Mouse (Mus musculus) bone marrow macrophage, adult 2 months (primary cell): ENCODE measurements around the gene Pga5. TPM values are rescaled to one million over a fixed set of nuclear protein-coding genes. Genes with fewer than 3 reads are reported as not detected.

ENCODE experiments used
- H3K27ac ChIP-seq: 2 replicates; pipeline ENCODE4 v1.5.1; 2012; ENCODE audit warnings: low read depth, low read length; ENCODE audit not compliant: insufficient read depth
- H3K4me1 ChIP-seq: 2 replicates; pipeline ENCODE4 v1.6.1; 2012; ENCODE audit warnings: low read length; ENCODE audit not compliant: control insufficient read depth, insufficient read depth
- H3K4me3 ChIP-seq: 2 replicates; pipeline ENCODE4 v1.5.1; 2012; ENCODE audit warnings: mild to moderate bottlenecking, low read length, moderate library complexity; ENCODE audit not compliant: insufficient read depth
- CTCF ChIP-seq: IDR thresholded peaks from 2 replicates; pipeline ENCODE4 v1.5.1; 2012; ENCODE audit warnings: low read depth, mild to moderate bottlenecking, low read length, moderate library complexity
- POLR2A ChIP-seq: IDR thresholded peaks from 2 replicates; pipeline ENCODE4 v1.6.1; 2012; ENCODE audit warnings: mild to moderate bottlenecking, low read depth, low read length, borderline replicate concordance
- polyA plus RNA-seq: library from polyadenylated mRNA; stranded (reverse); fragments of >200 nt; gene quantifications from 2 replicates; pipeline ENCODE4 v1.2.4, GENCODE M21; 2012; ENCODE audit not compliant: missing spikeins, insufficient read depth, insufficient read length

Pga5 gene
- polyA plus RNA-seq, 1 experiment: not detected

GRCm38 (mm10) chr19:10691660-10692059 is 13.8 kb upstream of the Pga5 start:
- Histone ChIP-seq H3K4me1 (peaks cover 61% of the 10 kb centered on the region), H3K27ac (peak overlapping the region; percentile 55), H3K4me3 (no peak overlapping the region)
- TF ChIP-seq POLR2A (no peak), CTCF (no peak)

GRCm38 (mm10) chr19:10691121-10691520 is 13.2 kb upstream of the Pga5 start:
- peaks cover 59% of the 10 kb centered on the region for H3K4me1 ChIP-seq
- TF ChIP-seq CTCF (no peak), POLR2A (no peak)
- no peak overlapping the region for H3K4me3 ChIP-seq
- no peak overlapping the region for H3K27ac ChIP-seq

GRCm38 (mm10) chr19:10690336-10690735 is 12.5 kb upstream of the Pga5 start:
- Histone ChIP-seq H3K4me1 (peaks cover 52% of the 10 kb centered on the region), H3K27ac (peak overlapping the region; percentile 84), H3K4me3 (peak overlapping the region; percentile 68)
- TF ChIP-seq CTCF (no peak), POLR2A (no peak)

GRCm38 (mm10) chr19:10689470-10690166 is 11.7 kb upstream of the Pga5 start:
- H3K27ac ChIP-seq: peak overlapping the region; percentile 84
- no peak for TF ChIP-seq CTCF
- TF ChIP-seq POLR2A: no peak
- peak overlapping the region; percentile 68 for H3K4me3 ChIP-seq
- peaks cover 47% of the 10 kb centered on the region for H3K4me1 ChIP-seq

GRCm38 (mm10) chr19:10688537-10689352 is 10.9 kb upstream of the Pga5 start, which contains the start of gene Vps37c:
Vps37c (plus strand) TSS chr19:10688735.
- TF ChIP-seq CTCF: no peak
- Histone ChIP-seq H3K4me3 (peak within 1 kb of the TSS; percentile 68), H3K4me1 (peaks cover 42% of the 10 kb centered on the region), H3K27ac (peak within 1 kb of the TSS; percentile 84)

- H3K27ac ChIP-seq: no peak overlapping the region
- peaks cover 17% of the 10 kb centered on the region for H3K4me1 ChIP-seq
- no peak overlapping the region for H3K4me3 ChIP-seq
- TF ChIP-seq CTCF (no peak), POLR2A (no peak)
Observed at GRCm38 (mm10) chr19:10685727-10686126, 7.9 kb upstream of the Pga5 start.

GRCm38 (mm10) chr19:10685081-10685480 is 7.2 kb upstream of the Pga5 start:
- H3K4me1 ChIP-seq: peaks cover 12% of the 10 kb centered on the region

GRCm38 (mm10) chr19:10681571-10681970 is 3.7 kb upstream of the Pga5 start:
- H3K27ac ChIP-seq: no peak overlapping the region
- H3K4me3 ChIP-seq: no peak overlapping the region
- H3K4me1 ChIP-seq: no peaks in the 10 kb centered on the region
- TF ChIP-seq CTCF (no peak), POLR2A (no peak)

More at GRCm38 (mm10) chr19:10685081-10685480, 7.2 kb upstream of the Pga5 start:
- no peak overlapping the region for H3K4me3 ChIP-seq
- no peak for TF ChIP-seq POLR2A
- no peak for TF ChIP-seq CTCF
- no peak overlapping the region for H3K27ac ChIP-seq

GRCm38 (mm10) chr19:10678772-10679067 is 849 bp upstream of the Pga5 start:
- Histone ChIP-seq H3K4me1 (no peaks in the 10 kb centered on the region), H3K27ac (no peak overlapping the region), H3K4me3 (no peak overlapping the region)
- no peak for TF ChIP-seq POLR2A
- TF ChIP-seq CTCF: no peak

- no peaks in the 10 kb centered on the region for H3K4me1 ChIP-seq
- H3K27ac ChIP-seq: no peak overlapping the region
- H3K4me3 ChIP-seq: no peak overlapping the region
- no peak for TF ChIP-seq POLR2A
- TF ChIP-seq CTCF: no peak
Observed at GRCm38 (mm10) chr19:10676656-10677055, 1.2 kb downstream of the Pga5 start.
